Mouse (Mus musculus): Measurements from ENCODE around the gene Capns2. TPM values are rescaled to one million over a fixed set of nuclear protein-coding genes. Genes with fewer than 3 reads are reported as not detected.
"Not testable (repeated sequence)": the region's sequence is repeated elsewhere in the genome, so short reads cannot be mapped to it uniquely, and the experiment has no call there.

Capns2 gene
- polyA plus RNA-seq, 1 experiment from 2014 or later = 0.27 TPM

DNA sequence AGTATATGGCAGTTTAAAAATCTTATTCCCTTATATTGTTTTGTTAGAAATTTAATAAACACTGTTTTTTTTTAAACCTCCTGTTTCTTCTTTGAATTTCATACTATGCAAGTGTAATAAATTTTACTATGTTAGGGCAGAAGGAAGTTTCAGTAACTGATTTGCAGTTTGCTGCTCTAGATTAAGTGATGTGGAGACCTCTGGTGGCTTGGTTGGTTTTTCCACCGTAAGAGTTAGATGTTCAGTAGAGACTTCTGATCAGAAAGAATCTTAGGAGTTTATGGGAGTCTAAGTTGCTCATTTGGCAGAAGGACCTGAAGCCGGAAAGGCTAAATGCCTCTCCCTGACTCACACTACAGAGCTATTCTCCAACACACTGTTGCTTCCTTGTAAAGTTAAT lies 17.4 kb upstream of the Capns2 start:
- H3K9ac ChIP-seq = no peak overlapping the region
- H3K36me3 ChIP-seq = peaks cover 9% of the 10 kb centered on the region; the same call in 1 of the 2 replicates
- 88% methylated on average over 2 of the region's 2 CpGs for WGBS
- H3K27ac ChIP-seq = no peak overlapping the region
- no peaks in the 10 kb centered on the region for H3K4me1 ChIP-seq (replicated peaks)
- H3K4me3 ChIP-seq = no peak overlapping the region
- no peak overlapping the region for H3K4me2 ChIP-seq
- ATAC-seq (ENCODE audit: low FRiP score) = no peak
- H3K9me3 ChIP-seq = peaks cover 4% of the 10 kb centered on the region; the same call in 1 of the 2 replicates
- no peaks in the 10 kb centered on the region for H3K27me3 ChIP-seq

DNA sequence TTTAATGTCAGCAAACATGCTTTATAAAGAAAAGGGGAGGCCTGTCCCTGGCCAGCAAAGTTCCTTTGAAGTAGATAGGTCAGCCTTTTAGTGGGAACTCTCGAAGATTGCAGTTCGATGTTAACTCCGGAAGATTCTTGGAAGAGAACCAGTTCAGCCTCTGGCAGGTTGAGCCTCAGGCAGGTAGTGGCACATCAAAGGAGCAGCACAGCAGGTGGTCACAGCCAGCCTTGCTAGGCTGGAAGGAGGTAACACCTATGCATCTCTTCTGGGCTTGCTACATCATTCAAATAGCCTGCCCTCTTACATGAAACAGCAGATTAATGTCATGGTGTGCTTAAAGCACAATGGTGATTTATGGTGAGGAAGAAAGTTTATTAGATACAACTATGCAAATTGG lies 9.0 kb upstream of the Capns2 start:
- not testable (repeated sequence) for H3K36me3 ChIP-seq; H3K9me3 ChIP-seq; H3K27ac ChIP-seq; H3K9ac ChIP-seq; H3K27me3 ChIP-seq; H3K4me3 ChIP-seq; H3K4me2 ChIP-seq; H3K4me1 ChIP-seq (replicated peaks); ATAC-seq (ENCODE audit: low FRiP score)
- 89% methylated on average over 3 of the region's 3 CpGs for WGBS

DNA sequence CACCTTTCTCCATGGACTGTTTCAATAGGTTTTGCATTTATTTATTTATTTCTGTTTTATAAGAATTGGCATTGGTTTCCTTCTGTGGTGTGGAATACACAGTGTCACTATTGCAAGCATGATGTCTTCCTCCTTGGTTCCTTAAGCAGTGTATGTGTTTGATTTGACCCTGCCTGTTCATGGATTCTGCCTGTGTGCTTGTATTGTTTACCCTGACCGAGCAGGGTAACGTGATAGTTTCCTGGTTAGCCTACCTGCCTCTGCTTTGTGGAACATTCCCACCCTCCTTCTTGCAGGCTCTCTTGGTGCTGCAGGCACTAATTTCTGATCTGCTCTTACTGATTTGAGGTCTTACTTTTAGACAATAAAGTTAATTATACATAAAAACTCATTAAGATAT lies 7.3 kb upstream of the Capns2 start:
- H3K4me1 ChIP-seq (replicated peaks) = peaks cover 3% of the 10 kb centered on the region; the same call in 1 of the 2 replicates
- H3K4me3 ChIP-seq = no peak overlapping the region
- no peaks in the 10 kb centered on the region; the same call in 1 of the 2 replicates for H3K36me3 ChIP-seq
- no peaks in the 10 kb centered on the region for H3K9me3 ChIP-seq
- H3K4me2 ChIP-seq = no peak overlapping the region
- no peak overlapping the region for H3K27ac ChIP-seq
- 89% methylated on average over 2 of the region's 2 CpGs for WGBS
- no peaks in the 10 kb centered on the region for H3K27me3 ChIP-seq
- no peak for ATAC-seq (ENCODE audit: low FRiP score)
- no peak overlapping the region for H3K9ac ChIP-seq

DNA sequence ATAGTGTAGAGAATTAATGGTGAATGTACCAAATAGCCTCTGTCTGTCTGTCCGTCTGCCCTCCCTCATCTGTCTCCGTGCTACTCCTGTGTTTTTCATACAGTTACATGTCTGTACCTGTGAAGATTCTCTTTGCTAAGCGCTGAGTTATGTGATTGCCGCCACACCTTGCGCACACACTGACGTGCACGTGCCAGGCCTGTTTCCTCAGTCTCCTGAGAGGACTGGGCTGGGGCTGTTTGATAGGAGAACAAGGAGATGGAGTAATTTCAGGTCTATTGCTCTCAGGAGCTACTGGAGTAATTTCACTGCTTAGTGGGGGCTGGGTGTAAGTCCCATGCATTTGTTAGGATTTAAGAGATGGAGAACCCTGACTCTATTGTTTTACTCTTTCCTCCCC lies 6.2 kb upstream of the Capns2 start:
- no peak overlapping the region for H3K4me2 ChIP-seq
- no peak for ATAC-seq (ENCODE audit: low FRiP score)
- 90% methylated on average over 7 of the region's 7 CpGs for WGBS
- H3K27me3 ChIP-seq = no peaks in the 10 kb centered on the region
- no peak overlapping the region for H3K9ac ChIP-seq
- H3K27ac ChIP-seq = no peak overlapping the region
- peaks cover 3% of the 10 kb centered on the region; the same call in 1 of the 2 replicates for H3K4me1 ChIP-seq (replicated peaks)
- no peak overlapping the region for H3K4me3 ChIP-seq
- H3K9me3 ChIP-seq = no peaks in the 10 kb centered on the region
- H3K36me3 ChIP-seq = no peaks in the 10 kb centered on the region

DNA sequence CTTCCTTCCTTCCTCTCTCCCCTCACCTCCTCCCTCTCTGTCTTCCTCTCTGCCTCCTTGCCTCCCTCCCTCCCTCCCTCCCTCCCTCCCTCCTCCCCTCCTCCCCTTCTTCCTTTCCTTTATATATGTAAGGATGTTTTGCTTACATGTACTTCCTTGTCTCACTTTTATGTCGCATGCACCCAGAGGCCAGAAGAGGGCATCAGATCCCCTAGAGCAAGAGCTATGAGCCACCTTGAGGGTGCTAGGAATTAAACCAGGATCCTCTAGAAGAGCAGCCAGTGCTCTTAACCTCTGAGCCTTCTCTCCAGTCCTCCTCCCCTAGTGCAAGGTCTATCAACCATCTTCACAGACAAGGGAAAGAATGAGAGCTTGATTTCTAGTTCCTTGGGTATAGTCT lies 5.2 kb upstream of the Capns2 start:
- H3K4me1 ChIP-seq (replicated peaks) = peaks cover 3% of the 10 kb centered on the region; the same call in 1 of the 2 replicates
- H3K9me3 ChIP-seq = no peaks in the 10 kb centered on the region
- H3K36me3 ChIP-seq = no peaks in the 10 kb centered on the region
- H3K27ac ChIP-seq = no peak overlapping the region
- no peaks in the 10 kb centered on the region for H3K27me3 ChIP-seq
- no peak overlapping the region for H3K4me3 ChIP-seq
- no peak overlapping the region for H3K9ac ChIP-seq
- 71% methylated on average over 1 of the region's 1 CpGs for WGBS
- ATAC-seq (ENCODE audit: low FRiP score) = no peak
- H3K4me2 ChIP-seq = no peak overlapping the region

DNA sequence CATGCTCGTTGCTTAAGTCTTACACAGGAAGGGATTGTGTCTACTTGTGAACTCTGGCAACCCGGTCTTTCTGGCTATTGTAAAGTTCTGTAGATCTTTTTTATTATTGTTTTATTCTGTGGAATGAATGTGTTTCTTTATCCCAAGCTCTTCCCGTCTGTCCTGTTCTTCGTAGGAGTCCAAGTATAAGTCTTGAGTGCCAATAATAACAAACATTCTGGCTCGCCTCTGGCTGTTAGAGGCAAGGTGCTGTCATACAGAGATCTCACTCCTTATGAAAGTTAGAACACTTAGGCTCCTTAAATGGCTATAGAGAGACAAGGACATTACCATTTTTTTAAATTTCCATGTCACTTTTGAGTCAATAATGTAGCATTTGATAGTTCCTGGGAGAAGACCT lies 4.6 kb upstream of the Capns2 start:
- ATAC-seq (ENCODE audit: low FRiP score) = no peak
- Histone ChIP-seq H3K9ac (no peak overlapping the region), H3K27me3 (no peaks in the 10 kb centered on the region), H3K4me1 (replicated peaks) (peaks cover 3% of the 10 kb centered on the region; the same call in 1 of the 2 replicates), H3K9me3 (no peaks in the 10 kb centered on the region), H3K27ac (no peak overlapping the region), H3K36me3 (0 out of 2 replicates have a peak, but pooled peaks cover 2% of the 10 kb centered on the region), H3K4me2 (no peak overlapping the region), H3K4me3 (no peak overlapping the region)
- WGBS = 80% methylated on average over 5 of the region's 5 CpGs

DNA sequence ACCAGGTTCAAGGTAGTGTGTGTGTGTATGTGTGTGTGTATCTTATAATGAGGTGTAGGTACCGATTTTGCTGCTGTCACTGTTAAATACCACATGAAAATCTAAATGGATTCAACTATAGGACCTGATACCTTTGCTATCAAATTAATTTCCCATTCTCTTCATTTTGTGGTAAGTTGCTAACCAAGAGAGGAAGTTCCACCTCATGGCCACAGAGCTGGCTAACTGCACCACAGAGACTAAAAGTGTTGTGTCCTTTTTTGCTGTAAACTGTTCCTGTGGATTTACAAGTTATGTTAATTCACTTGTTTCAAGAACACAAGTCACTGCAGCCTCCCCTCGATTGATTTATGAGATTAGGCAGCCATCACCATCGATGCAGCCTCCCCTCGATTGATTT lies 3.4 kb upstream of the Capns2 start:
- WGBS = 76% methylated on average over 4 of the region's 4 CpGs
- no peak for ATAC-seq (ENCODE audit: low FRiP score)

DNA sequence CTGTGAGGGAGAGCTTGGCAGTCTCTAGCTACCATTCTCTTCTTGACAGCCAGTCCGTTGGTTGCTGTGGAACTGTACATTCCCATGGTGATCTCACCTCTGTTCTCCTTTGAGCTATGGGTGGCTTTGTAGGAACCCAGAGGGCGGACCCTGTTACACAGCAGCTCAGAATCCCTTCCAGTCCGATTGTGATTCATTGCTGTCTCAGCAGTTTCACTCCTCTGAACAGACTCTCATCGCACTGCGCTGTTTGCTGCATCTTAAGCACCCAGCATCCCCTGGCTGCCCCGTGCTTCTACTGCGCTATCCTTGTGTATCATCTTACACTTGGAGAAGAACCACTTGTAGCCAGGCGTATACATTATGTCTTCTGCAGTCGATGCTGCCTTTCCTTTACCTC lies 1.6 kb upstream of the Capns2 start:
- Histone ChIP-seq H3K4me2 (no peak overlapping the region), H3K36me3 (0 out of 2 replicates have a peak, but pooled peaks cover 4% of the 10 kb centered on the region), H3K4me3 (no peak overlapping the region), H3K9me3 (no peaks in the 10 kb centered on the region), H3K27ac (no peak overlapping the region), H3K4me1 (replicated peaks) (peaks cover 7% of the 10 kb centered on the region; the same call in 1 of the 2 replicates), H3K9ac (no peak overlapping the region), H3K27me3 (no peaks in the 10 kb centered on the region)
- no peak for ATAC-seq (ENCODE audit: low FRiP score)
- WGBS = 72% methylated on average over 9 of the region's 9 CpGs

More for the DNA sequence above, 3.4 kb upstream of the Capns2 start:
- Histone ChIP-seq H3K4me1 (replicated peaks) (peaks cover 3% of the 10 kb centered on the region; the same call in 1 of the 2 replicates), H3K36me3 (0 out of 2 replicates have a peak, but pooled peaks cover 4% of the 10 kb centered on the region), H3K9me3 (no peaks in the 10 kb centered on the region), H3K9ac (no peak overlapping the region), H3K27ac (no peak overlapping the region), H3K27me3 (no peaks in the 10 kb centered on the region), H3K4me3 (no peak overlapping the region), H3K4me2 (no peak overlapping the region)

DNA sequence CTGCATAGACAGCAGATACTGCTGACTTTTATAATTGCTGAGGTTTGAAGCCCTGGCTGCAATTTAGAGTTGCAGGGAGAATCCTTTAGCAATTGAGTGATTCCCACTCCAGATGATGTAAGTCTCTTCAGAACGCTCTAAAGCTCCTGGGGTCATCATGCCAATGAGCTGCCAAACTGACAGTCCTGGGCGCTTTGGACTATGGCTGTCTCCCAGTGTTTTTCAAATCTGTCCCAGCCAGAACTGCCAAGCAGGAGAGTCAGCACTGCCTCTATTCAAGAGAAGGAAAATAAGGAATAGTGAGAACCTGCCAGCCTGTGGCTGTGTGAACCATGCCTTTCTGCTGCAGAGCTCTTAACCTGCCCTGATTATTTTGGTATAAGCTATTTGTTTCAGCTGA lies 1.8 kb downstream of the Capns2 start:
- H3K27ac ChIP-seq = no peak overlapping the region
- no peaks in the 10 kb centered on the region for H3K9me3 ChIP-seq
- H3K4me3 ChIP-seq = no peak overlapping the region
- no peak for ATAC-seq (ENCODE audit: low FRiP score)
- 0 out of 2 replicates have a peak, but pooled peaks cover 4% of the 10 kb centered on the region for H3K36me3 ChIP-seq
- H3K4me1 ChIP-seq (replicated peaks) = 0 out of 2 replicates have a peak, but pooled peaks cover 4% of the 10 kb centered on the region
- WGBS = 79% methylated on average over 2 of the region's 2 CpGs
- H3K27me3 ChIP-seq = no peaks in the 10 kb centered on the region
- no peak overlapping the region for H3K4me2 ChIP-seq
- H3K9ac ChIP-seq = no peak overlapping the region

DNA sequence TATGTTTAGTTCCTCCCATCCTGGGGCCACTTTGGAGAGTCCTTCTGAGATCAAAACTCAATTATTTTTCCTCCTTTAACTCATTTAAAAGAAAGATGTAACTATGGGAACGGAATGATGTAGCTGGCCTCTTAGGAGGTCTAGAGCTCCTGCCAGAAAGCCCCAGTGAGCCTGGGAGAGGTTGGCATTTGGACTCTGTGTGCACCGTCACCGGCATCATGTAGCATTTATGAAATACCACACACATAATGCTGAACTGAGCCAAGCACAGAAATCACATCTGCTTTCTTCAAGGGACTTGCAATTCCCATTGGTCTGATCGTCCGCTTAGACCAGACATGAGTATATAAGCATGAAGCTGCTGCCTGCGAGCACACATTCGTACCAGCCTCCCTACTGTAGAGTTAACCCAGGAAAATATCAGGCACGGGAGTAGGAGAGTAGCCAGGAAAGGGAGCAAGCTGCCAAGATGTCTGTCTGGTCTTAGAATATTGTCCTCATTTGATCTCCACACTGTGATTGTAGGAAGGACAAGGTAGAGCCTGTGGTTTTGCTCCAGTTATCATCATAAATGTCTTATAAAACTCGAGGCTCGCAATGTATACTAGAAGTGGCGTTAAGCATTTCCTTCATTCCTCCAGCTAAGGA lies 2.4 kb downstream of the Capns2 start:
- Histone ChIP-seq H3K4me1 (replicated peaks) (0 out of 2 replicates have a peak, but pooled peaks cover 4% of the 10 kb centered on the region), H3K36me3 (0 out of 2 replicates have a peak, but pooled peaks cover 4% of the 10 kb centered on the region), H3K9ac (no peak overlapping the region), H3K27ac (no peak overlapping the region), H3K27me3 (no peaks in the 10 kb centered on the region), H3K9me3 (no peaks in the 10 kb centered on the region), H3K4me2 (no peak overlapping the region), H3K4me3 (no peak overlapping the region)
- WGBS = 86% methylated on average over 11 of the region's 11 CpGs
- ATAC-seq (ENCODE audit: low FRiP score) = no peak

DNA sequence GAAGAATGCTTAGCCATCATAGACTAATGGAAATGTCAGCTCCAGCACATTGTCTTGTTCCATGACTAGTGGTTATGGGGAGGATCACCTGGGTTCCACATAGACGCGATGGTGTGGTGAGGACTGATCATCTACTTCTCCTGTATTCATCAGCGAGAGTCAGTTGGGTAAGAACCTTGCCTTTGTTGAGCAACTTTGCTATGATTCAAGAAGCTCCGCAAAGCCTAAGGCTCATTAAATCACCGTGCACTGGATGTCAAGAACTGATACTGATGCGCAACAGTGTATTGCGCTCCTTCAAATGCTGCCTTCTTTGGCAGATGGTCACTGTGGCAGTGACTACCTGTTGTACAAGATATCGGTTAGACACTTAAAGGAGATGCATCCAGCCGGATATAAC lies 5.3 kb downstream of the Capns2 start:
- 96% methylated on average over 9 of the region's 9 CpGs for WGBS
- no peak for ATAC-seq (ENCODE audit: low FRiP score)
- no peaks in the 10 kb centered on the region for H3K9me3 ChIP-seq
- H3K4me3 ChIP-seq = no peak overlapping the region
- 0 out of 2 replicates have a peak, but pooled peaks cover 9% of the 10 kb centered on the region for H3K36me3 ChIP-seq
- no peak overlapping the region for H3K4me2 ChIP-seq
- H3K9ac ChIP-seq = no peak overlapping the region
- H3K27ac ChIP-seq = no peak overlapping the region
- H3K27me3 ChIP-seq = no peaks in the 10 kb centered on the region
- 0 out of 2 replicates have a peak, but pooled peaks cover 4% of the 10 kb centered on the region for H3K4me1 ChIP-seq (replicated peaks)

DNA sequence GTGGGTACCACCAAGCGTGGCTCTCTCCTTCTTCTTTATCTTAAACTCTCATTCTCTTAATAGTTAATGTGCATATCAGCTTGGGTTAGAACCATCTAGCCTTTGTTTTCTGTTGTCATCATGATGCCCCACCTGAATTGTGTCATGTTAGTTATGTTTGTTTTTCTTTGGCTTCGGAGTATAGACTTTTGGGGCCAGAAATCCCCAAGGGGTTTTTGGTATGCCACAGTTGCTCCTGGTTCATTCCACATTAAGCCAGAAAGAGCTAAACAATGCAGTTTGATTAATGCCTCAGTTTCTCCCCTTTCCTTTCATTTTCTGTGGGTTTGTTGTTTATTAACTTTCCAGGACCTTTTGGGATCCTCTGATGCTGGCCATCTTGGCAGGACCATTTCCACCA lies 7.2 kb downstream of the Capns2 start:
- Histone ChIP-seq H3K4me1 (replicated peaks) (0 out of 2 replicates have a peak, but pooled peaks cover 1% of the 10 kb centered on the region), H3K9me3 (no peaks in the 10 kb centered on the region), H3K4me3 (no peak overlapping the region), H3K27ac (no peak overlapping the region), H3K9ac (no peak overlapping the region), H3K4me2 (no peak overlapping the region), H3K36me3 (0 out of 2 replicates have a peak, but pooled peaks cover 6% of the 10 kb centered on the region), H3K27me3 (no peaks in the 10 kb centered on the region)
- 85% methylated on average over 2 of the region's 2 CpGs for WGBS
- no peak for ATAC-seq (ENCODE audit: low FRiP score)

DNA sequence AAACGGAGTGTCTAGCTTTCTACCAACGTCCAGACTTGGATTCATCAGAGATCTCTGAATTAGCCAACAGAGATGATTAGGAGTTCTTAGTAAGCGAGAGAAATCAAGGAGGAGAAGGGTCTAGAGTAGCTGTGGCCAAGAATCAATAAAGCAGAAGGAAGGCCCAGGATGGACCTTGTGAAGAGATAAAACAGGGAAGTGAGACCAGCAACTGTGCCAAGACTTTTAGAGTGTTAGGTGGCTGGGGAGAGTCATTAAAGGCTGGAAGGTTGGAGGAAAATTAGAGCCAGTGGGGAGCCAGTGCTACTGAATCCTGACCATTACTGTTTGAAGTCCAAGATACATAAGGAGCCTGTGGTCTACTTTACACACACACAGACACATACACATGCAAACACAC lies 10.3 kb downstream of the Capns2 start:
- Histone ChIP-seq H3K4me1 (replicated peaks) (no peaks in the 10 kb centered on the region), H3K36me3 (peaks cover 8% of the 10 kb centered on the region; the same call in 1 of the 2 replicates), H3K4me2 (no peak overlapping the region), H3K4me3 (no peak overlapping the region), H3K9me3 (no peaks in the 10 kb centered on the region), H3K27ac (no peak overlapping the region), H3K27me3 (no peaks in the 10 kb centered on the region), H3K9ac (no peak overlapping the region)
- ATAC-seq (ENCODE audit: low FRiP score) = no peak
- WGBS = 90% methylated on average over 3 of the region's 3 CpGs
